Mouse (Mus musculus): ENCODE measurements at regions not wholly inside any gene's neighbourhood (a gene's known extent, or its start where the extent isn't known, plus 50 kb on each side); places are given as distances from the start of the nearest gene placed in this dataset.
A peak's percentile ranks its signal among the peaks of the same experiment; 100 is the strongest.

DNA sequence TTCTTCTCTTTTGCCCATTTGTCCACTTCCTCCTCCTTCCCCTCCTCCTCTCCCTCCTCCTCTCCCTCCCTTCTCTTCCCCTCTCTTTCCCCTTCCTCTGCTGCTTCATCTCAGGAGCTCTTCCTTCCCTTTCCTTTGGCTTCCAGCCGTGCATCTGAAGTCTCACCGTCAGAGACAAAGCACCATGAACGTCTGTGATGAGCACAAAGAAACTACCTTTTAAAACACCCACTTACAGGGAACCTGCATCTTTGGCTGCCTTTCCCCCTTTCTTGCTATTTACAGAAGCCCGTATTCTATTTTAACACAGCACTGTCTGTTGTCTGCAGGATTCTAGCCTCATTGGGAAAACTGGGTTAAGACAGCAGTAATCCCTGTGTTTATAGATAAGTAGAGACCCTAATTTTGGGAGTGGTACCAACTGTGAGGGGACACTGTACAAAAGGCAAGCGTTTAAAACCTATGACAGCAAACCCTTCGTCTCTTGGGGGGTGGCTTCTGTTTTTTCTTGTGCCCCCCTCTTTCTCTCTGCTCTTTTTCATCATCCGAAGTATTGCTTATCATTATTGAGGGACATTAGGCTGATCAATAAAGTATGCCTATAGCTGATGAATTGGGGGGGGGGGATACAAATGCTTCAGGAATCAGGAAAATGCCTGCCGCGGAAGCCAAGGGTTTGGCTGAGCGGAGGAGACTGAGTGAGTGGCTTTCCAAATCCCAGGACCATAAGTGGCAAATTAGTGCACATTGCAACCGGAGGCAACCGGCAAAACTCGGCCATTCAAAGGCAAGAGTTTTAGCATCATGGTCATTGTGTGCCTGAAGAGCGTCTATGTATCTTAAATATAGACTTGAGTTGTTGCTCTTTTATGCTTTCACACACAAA is 417.0 kb upstream of the Ubash3b start:
- H3K9me3 ChIP-seq: no peaks in the 10 kb centered on the region
- 42% methylated on average over 14 of the region's 14 CpGs for WGBS

DNA sequence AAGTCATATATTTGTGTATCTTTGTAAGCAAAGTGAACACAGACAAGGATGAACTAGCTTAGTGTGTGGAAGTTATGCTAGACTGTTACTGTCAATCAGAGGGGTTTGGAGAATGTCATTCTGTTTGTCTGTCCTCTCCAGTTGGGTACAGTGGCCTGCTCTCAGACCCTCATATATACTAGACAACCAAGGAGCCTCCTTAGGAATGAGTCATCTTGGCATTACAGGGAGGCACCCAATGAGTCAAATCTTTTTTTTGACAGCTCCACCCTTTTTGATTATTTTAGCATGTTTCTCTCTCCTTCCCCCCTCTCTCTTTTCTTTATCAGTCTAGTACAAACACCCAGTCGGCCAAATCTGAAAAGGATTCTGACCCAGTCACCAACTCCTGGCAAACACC is 416.3 kb upstream of the Ubash3b start:
- Histone ChIP-seq H3K36me3 (no peaks in the 10 kb centered on the region), H3K9me3 (no peaks in the 10 kb centered on the region), H3K27me3 (no peaks in the 10 kb centered on the region), H3K4me3 (no peak overlapping the region), H3K27ac (peak overlapping the region; percentile 100), H3K4me1 (peaks cover 35% of the 10 kb centered on the region), H3K4me2 (0 out of 2 replicates have a peak overlapping the region, but pooled peaks have one; percentile 75), H3K9ac (no peak overlapping the region)
- no peak for ATAC-seq (ENCODE audit: insufficient number of reproducible peaks, insufficient read depth, low FRiP score, low TSS enrichment, low read depth)
- 54% methylated on average over 1 of the region's 1 CpGs for WGBS

More for the DNA sequence above, 417.0 kb upstream of the Ubash3b start:
- peaks cover 35% of the 10 kb centered on the region for H3K4me1 ChIP-seq
- ATAC-seq (ENCODE audit: insufficient number of reproducible peaks, insufficient read depth, low FRiP score, low TSS enrichment, low read depth): no peak
- peak overlapping the region; percentile 72 for H3K4me3 ChIP-seq
- H3K36me3 ChIP-seq: no peaks in the 10 kb centered on the region
- no peaks in the 10 kb centered on the region for H3K27me3 ChIP-seq
- H3K27ac ChIP-seq: peak overlapping the region; percentile 100
- peak overlapping the region; percentile 96 for H3K9ac ChIP-seq
- H3K4me2 ChIP-seq: peak overlapping the region; percentile 75

DNA sequence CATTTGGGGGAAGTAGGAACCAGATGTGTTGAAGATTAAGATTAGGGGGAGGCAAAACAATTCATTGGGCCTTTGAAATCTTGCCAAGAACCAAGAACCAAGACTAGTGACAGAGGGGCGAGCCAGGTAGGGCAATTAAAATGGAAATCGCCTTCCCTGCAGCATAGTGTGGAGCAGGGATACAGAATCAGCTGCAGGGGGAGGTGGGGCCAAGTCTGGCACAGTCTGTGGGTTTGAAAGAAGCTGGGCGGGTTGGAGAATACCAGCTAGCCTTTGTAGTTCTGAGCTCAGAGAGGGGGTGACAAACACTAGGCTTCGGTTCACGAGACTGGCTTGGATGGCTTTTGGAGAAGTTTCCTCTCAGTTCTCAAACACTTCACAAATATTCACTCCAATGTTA is 414.3 kb upstream of the Ubash3b start:
- no peaks in the 10 kb centered on the region for H3K36me3 ChIP-seq
- H3K4me1 ChIP-seq: peaks cover 35% of the 10 kb centered on the region
- H3K27me3 ChIP-seq: no peaks in the 10 kb centered on the region
- H3K27ac ChIP-seq: 0 out of 2 replicates have a peak overlapping the region, but pooled peaks have one; percentile 1
- 0 out of 2 replicates have a peak overlapping the region, but pooled peaks have one; percentile 14 for H3K4me2 ChIP-seq
- no peak overlapping the region for H3K4me3 ChIP-seq
- 19% methylated on average over 5 of the region's 5 CpGs for WGBS
- no peak overlapping the region for H3K9ac ChIP-seq
- no peaks in the 10 kb centered on the region for H3K9me3 ChIP-seq
- no peak for ATAC-seq (ENCODE audit: insufficient number of reproducible peaks, insufficient read depth, low FRiP score, low TSS enrichment, low read depth)

GRCm38 (mm10) chr9:41570262-41570661 is 408.8 kb upstream of the Ubash3b start:
- Histone ChIP-seq H3K4me3 (no peak overlapping the region), H3K27ac (no peak overlapping the region), H3K4me2 (no peak overlapping the region), H3K9me3 (no peaks in the 10 kb centered on the region), H3K27me3 (no peaks in the 10 kb centered on the region), H3K36me3 (0 out of 2 replicates have a peak, but pooled peaks cover 7% of the 10 kb centered on the region), H3K9ac (no peak overlapping the region), H3K4me1 (peaks cover 5% of the 10 kb centered on the region; the same call in 1 of the 2 replicates)
- WGBS: 84% methylated on average over 4 of the region's 4 CpGs
- ATAC-seq (ENCODE audit: insufficient number of reproducible peaks, insufficient read depth, low FRiP score, low TSS enrichment, low read depth): no peak

GRCm38 (mm10) chr9:41566496-41566895 is 405.0 kb upstream of the Ubash3b start:
- Histone ChIP-seq H3K4me1 (no peaks in the 10 kb centered on the region), H3K4me3 (no peak overlapping the region), H3K4me2 (no peak overlapping the region), H3K9me3 (no peaks in the 10 kb centered on the region), H3K27me3 (no peaks in the 10 kb centered on the region), H3K9ac (no peak overlapping the region), H3K36me3 (0 out of 2 replicates have a peak, but pooled peaks cover 16% of the 10 kb centered on the region), H3K27ac (no peak overlapping the region)
- ATAC-seq (ENCODE audit: insufficient number of reproducible peaks, insufficient read depth, low FRiP score, low TSS enrichment, low read depth): no peak
- 76% methylated on average over 5 of the region's 5 CpGs for whole genome bisulfite sequencing

GRCm38 (mm10) chr9:41565784-41566183 is 404.3 kb upstream of the Ubash3b start:
- 85% methylated on average over 7 of the region's 7 CpGs for WGBS
- H3K27me3 ChIP-seq: no peaks in the 10 kb centered on the region
- no peak for ATAC-seq (ENCODE audit: insufficient number of reproducible peaks, insufficient read depth, low FRiP score, low TSS enrichment, low read depth)
- H3K36me3 ChIP-seq: 0 out of 2 replicates have a peak, but pooled peaks cover 16% of the 10 kb centered on the region
- H3K9me3 ChIP-seq: no peaks in the 10 kb centered on the region
- H3K4me1 ChIP-seq: no peaks in the 10 kb centered on the region
- no peak overlapping the region for H3K4me2 ChIP-seq
- H3K9ac ChIP-seq: no peak overlapping the region
- no peak overlapping the region for H3K27ac ChIP-seq
- H3K4me3 ChIP-seq: no peak overlapping the region

GRCm38 (mm10) chr9:41563376-41563775 is 401.9 kb upstream of the Ubash3b start:
- ATAC-seq (ENCODE audit: insufficient number of reproducible peaks, insufficient read depth, low FRiP score, low TSS enrichment, low read depth): no peak
- H3K9me3 ChIP-seq: no peaks in the 10 kb centered on the region
- 90% methylated on average over 2 of the region's 2 CpGs for WGBS

DNA sequence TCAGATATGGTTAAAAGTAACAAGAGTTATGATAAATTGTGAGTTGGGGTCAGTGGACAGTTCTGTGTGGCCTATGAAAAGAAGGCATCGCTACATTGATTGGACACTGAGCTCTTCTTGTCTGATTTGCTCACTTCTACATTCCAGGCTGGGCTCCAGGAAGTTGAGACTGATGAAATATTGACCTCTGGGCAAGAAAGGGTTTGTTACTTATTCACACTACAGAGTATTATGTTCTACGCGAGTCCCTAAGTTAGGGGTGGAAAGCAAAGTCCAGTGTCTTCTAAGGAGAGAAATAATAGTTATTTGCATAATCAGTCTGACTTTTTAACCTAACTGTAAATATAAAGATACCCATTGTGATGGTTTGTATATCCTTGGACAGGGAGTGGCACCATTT is 397.0 kb upstream of the Ubash3b start:
- ATAC-seq (ENCODE audit: insufficient number of reproducible peaks, insufficient read depth, low FRiP score, low TSS enrichment, low read depth): no peak
- Histone ChIP-seq H3K4me1 (no peaks in the 10 kb centered on the region), H3K27me3 (no peaks in the 10 kb centered on the region), H3K27ac (no peak overlapping the region), H3K4me3 (no peak overlapping the region), H3K9me3 (no peaks in the 10 kb centered on the region), H3K4me2 (no peak overlapping the region), H3K9ac (no peak overlapping the region), H3K36me3 (0 out of 2 replicates have a peak, but pooled peaks cover 12% of the 10 kb centered on the region)
- 99% methylated on average over 3 of the region's 3 CpGs for WGBS

More at GRCm38 (mm10) chr9:41563376-41563775, 401.9 kb upstream of the Ubash3b start:
- H3K36me3 ChIP-seq: 0 out of 2 replicates have a peak, but pooled peaks cover 9% of the 10 kb centered on the region
- H3K4me3 ChIP-seq: no peak overlapping the region
- H3K9ac ChIP-seq: no peak overlapping the region
- H3K4me2 ChIP-seq: no peak overlapping the region
- no peak overlapping the region for H3K27ac ChIP-seq
- H3K4me1 ChIP-seq: no peaks in the 10 kb centered on the region
- H3K27me3 ChIP-seq: no peaks in the 10 kb centered on the region

DNA sequence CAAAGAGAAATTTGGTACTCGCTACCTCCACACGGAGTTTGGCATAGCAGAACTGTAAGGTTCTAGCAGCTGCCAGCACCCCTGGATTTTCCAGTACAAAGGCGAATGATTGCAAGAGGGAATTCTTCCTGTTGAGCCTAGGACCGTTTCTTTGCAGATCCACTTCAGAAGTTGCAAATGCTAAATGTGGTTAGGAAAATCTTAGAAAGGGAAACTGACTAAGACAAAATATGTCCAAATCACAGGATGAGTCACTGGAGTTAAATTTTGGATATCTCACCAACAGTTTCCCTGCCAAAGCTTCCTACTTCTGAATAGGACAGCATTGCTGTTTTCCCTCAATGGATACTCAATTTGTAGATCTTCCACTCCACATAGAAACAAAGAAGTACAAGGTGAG is 395.4 kb upstream of the Ubash3b start:
- Histone ChIP-seq H3K4me3 (no peak overlapping the region), H3K27me3 (no peaks in the 10 kb centered on the region), H3K9ac (no peak overlapping the region), H3K27ac (no peak overlapping the region), H3K9me3 (no peaks in the 10 kb centered on the region), H3K36me3 (0 out of 2 replicates have a peak, but pooled peaks cover 6% of the 10 kb centered on the region), H3K4me1 (no peaks in the 10 kb centered on the region), H3K4me2 (no peak overlapping the region)
- no peak for ATAC-seq (ENCODE audit: insufficient number of reproducible peaks, insufficient read depth, low FRiP score, low TSS enrichment, low read depth)
- WGBS: 84% methylated on average over 4 of the region's 4 CpGs

DNA sequence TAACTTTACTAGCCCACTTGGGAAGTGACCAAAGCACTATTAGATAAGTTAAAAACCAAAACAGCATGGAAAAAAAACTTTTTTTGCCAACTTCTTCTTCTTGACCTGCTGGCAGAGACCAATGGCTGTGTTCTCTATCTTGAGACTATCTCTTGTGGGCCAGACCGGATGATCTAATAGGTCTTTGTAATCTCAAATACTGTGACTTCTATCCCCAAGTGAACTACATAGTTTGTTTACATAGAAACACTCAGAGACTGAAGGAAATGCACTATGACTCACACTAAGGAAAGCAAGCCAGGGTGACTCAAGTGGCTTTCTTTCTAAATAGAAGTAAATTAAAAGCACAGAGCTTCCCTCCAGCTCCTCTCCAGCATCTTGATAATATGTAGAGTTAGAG is 384.3 kb upstream of the Ubash3b start:
- ATAC-seq (ENCODE audit: insufficient number of reproducible peaks, insufficient read depth, low FRiP score, low TSS enrichment, low read depth): no peak
- Histone ChIP-seq H3K27ac (no peak overlapping the region), H3K4me1 (peaks cover 12% of the 10 kb centered on the region), H3K4me3 (no peak overlapping the region), H3K4me2 (no peak overlapping the region), H3K9me3 (no peaks in the 10 kb centered on the region), H3K36me3 (no peaks in the 10 kb centered on the region), H3K9ac (no peak overlapping the region), H3K27me3 (no peaks in the 10 kb centered on the region)
- 84% methylated on average over 1 of the region's 1 CpGs for WGBS

DNA sequence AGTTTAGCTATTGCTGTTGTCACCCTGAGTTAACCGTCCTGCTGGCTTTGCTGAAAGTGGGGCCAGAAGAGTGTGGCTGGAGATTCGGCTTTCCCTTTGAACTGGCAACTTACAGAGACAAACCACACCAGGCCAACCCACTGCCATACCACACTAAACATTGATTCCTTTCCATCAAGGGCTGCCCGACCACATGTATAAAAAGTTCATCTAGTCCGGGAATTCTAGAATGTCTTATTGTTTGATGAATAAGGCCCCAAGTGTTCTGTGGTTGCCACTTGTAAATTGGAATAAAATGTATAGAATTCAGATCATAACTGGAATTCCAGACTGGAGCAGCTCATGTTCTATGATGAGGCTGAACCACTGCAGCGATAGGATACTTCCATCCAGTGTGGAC is 381.0 kb upstream of the Ubash3b start:
- Histone ChIP-seq H3K4me1 (peaks cover 12% of the 10 kb centered on the region), H3K27ac (peak overlapping the region; percentile 22; the same call in 1 of the 2 replicates), H3K4me3 (no peak overlapping the region), H3K27me3 (no peaks in the 10 kb centered on the region), H3K9me3 (no peaks in the 10 kb centered on the region), H3K36me3 (no peaks in the 10 kb centered on the region; the same call in 1 of the 2 replicates), H3K4me2 (no peak overlapping the region), H3K9ac (no peak overlapping the region)
- ATAC-seq (ENCODE audit: insufficient number of reproducible peaks, insufficient read depth, low FRiP score, low TSS enrichment, low read depth): no peak
- 41% methylated on average over 5 of the region's 5 CpGs for WGBS

DNA sequence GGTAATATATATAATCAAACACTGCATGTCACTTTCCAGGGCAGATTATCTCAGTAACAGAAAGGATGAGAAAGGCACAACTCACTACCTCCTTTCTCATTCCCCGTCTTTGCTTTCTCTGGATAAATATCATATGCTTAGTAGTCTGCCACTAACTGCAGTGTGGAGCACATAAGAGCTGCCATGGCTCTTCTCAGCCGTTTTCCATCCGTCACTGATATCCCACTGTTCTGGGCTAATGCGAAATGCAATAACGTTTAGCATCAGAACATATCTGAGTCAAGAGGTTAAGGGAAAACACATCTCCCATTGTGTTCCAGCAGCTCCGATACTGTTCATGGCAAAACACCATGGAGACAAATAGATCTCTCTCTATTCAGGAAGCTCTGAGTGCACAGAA is 379.8 kb upstream of the Ubash3b start:
- Histone ChIP-seq H3K9me3 (no peaks in the 10 kb centered on the region), H3K27me3 (no peaks in the 10 kb centered on the region), H3K4me2 (no peak overlapping the region), H3K27ac (0 out of 2 replicates have a peak overlapping the region, but pooled peaks have one; percentile 11), H3K4me3 (no peak overlapping the region), H3K9ac (no peak overlapping the region), H3K36me3 (no peaks in the 10 kb centered on the region; the same call in 1 of the 2 replicates), H3K4me1 (peaks cover 12% of the 10 kb centered on the region)
- 64% methylated on average over 6 of the region's 6 CpGs for WGBS
- ATAC-seq (ENCODE audit: insufficient number of reproducible peaks, insufficient read depth, low FRiP score, low TSS enrichment, low read depth): no peak

All from embryonic facial prominence, embryonic 13.5 days (tissue).